Mouse (Mus musculus) heart, postnatal 0 days (tissue): ENCODE data around the gene Flywch1.

Experiments used
- CTCF ChIP-seq: IDR thresholded peaks from 2 replicates; pipeline ENCODE4 v1.5.1; 2016; ENCODE audit warnings: antibody characterized with exemption, control low read depth, low read depth
- EP300 ChIP-seq: IDR thresholded peaks from 2 replicates; pipeline ENCODE4 v1.6.1; 2016; ENCODE audit warnings: antibody characterized with exemption, low read depth

GRCm38 (mm10) chr17:23771284-23772218 lies at the start of gene Flywch1:
- no peak for TF ChIP-seq CTCF
- TF ChIP-seq EP300 = peak; percentile 85
